Comparison of ENCODE assay signal across 8 mouse cellular contexts in the genomic region with DNA sequence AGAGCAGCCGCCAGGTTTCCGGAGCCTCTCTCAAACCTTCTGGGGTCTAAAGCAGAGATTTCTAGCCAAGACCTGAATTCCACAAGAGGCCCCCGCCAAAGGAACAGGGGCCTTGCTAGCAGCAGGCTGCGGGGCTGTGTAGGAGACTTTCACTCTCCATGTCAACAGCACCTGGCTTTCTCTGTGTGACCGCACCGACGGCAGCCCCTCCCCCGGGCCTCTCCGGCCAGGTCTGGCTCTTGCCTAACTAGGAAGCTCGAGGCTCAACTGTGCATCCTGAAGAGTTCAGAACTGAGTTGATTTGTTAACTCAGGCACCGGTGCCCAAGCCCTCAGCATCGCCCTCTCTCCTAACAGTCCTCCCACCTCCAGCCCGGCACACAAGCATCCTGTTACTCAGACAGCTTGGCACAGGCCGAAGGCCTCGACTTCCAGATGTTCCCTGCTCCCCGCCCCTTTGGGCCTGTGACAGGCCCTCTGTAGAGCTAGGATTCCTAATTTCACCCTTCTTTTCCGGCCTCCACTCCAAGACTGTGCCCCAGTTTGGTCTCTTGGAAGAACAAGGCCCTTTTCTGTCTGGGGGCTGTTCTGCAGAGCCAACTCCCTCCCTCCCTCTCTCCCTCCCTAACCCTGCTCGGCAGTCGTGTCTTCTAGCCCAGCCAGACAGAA.
DNase-seq lines count a peak whose midpoint lies in the region; ATAC-seq and TF ChIP-seq lines count a peak whose summit lies in the region.

No protein-coding gene starts in this region.

- no peak overlapping the region for H3K9ac ChIP-seq in hindbrain, embryonic 13.5 days
- H3K9ac ChIP-seq in lung, postnatal 0 days (replicated peaks; ENCODE audit: low read depth), result no peak overlapping the region

- H3K27ac ChIP-seq in gastrocnemius, adult 2 months, result peak overlapping the region; percentile 83
- peak overlapping the region; percentile 84 for H3K27ac ChIP-seq in hindbrain, embryonic 13.5 days
- H3K27ac ChIP-seq in lung, postnatal 0 days (ENCODE audit: low read length), result peak overlapping the region; percentile 82

- peak; percentile 78 to 90 for DNase-seq in adrenal gland, adult (ENCODE audit: inconsistent age in 2 of 2, low spot score in 1 of 2)
- DNase-seq in embryo, embryonic 10 days (ENCODE audit: low spot score), result peak; percentile 73
- DNase-seq in gastrocnemius, adult 2 months, result peak; percentile 90
- DNase-seq in layer of hippocampus, postnatal 25 days (ENCODE audit: extremely low spot score in 1 of 2, low spot score in 1 of 2), result peak; percentile 35 to 59
- DNase-seq in lung, postnatal 0 days (ENCODE audit: low spot score), result peak; percentile 89
- peak; percentile 82 for DNase-seq in retina, postnatal 1 day
- DNase-seq in yolk sac, embryonic 10.5 days (ENCODE audit: low spot score), result peak; percentile 68

- H3K4me2 ChIP-seq in hindbrain, embryonic 13.5 days, result no peak overlapping the region
- H3K4me2 ChIP-seq in lung, postnatal 0 days (replicated peaks; ENCODE audit: low read depth, low read length), result peak overlapping the region; percentile 42

- ATAC-seq in hindbrain, embryonic 13.5 days (ENCODE audit: low FRiP score), result peak; percentile 84
- ATAC-seq in lung, postnatal 0 days, result peak; percentile 92

- peaks cover 28% of the 10 kb centered on the region for H3K4me1 ChIP-seq in hindbrain, embryonic 13.5 days (replicated peaks)
- no peaks in the 10 kb centered on the region for H3K4me1 ChIP-seq in lung, postnatal 0 days (ENCODE audit: insufficient read depth, low read depth, low read length)

- no peaks in the 10 kb centered on the region for H3K9me3 ChIP-seq in hindbrain, embryonic 13.5 days
- no peaks in the 10 kb centered on the region for H3K9me3 ChIP-seq in lung, postnatal 0 days (ENCODE audit: low read length)

- WGBS in hindbrain, embryonic 13.5 days, result 18% methylated on average over 19 of the region's 19 CpGs
- WGBS in lung, postnatal 0 days, result 9% methylated on average over 19 of the region's 19 CpGs

- H3K27me3 ChIP-seq in hindbrain, embryonic 13.5 days, result no peaks in the 10 kb centered on the region
- no peaks in the 10 kb centered on the region for H3K27me3 ChIP-seq in lung, postnatal 0 days (replicated peaks; ENCODE audit: insufficient read depth, low read length)

- no peak for TF ChIP-seq EP300 in lung, postnatal 0 days (IDR thresholded peaks at IDR 0.05)

- intact Hi-C loops in gastrocnemius, adult 2 months (cut with DNase I), result no loop called here

- no peaks in the 10 kb centered on the region for H3K36me3 ChIP-seq in hindbrain, embryonic 13.5 days
- H3K36me3 ChIP-seq in lung, postnatal 0 days (ENCODE audit: insufficient read depth, low read length), result no peaks in the 10 kb centered on the region

- TF ChIP-seq CTCF in gastrocnemius, adult 2 months (IDR thresholded peaks at IDR 0.05), result no peak
- no peak for TF ChIP-seq CTCF in lung, postnatal 0 days (IDR thresholded peaks at IDR 0.05)

- H3K4me3 ChIP-seq in gastrocnemius, adult 2 months, result peak overlapping the region; percentile 66
- no peak overlapping the region for H3K4me3 ChIP-seq in hindbrain, embryonic 13.5 days
- H3K4me3 ChIP-seq in lung, postnatal 0 days (ENCODE audit: low read depth, low read length), result peak overlapping the region; percentile 10; the same call in 1 of the 2 replicates
